Mouse (Mus musculus) thymus, postnatal 25 days (tissue): Measurements from ENCODE around the gene Bcl11b.

Experiments
- DNase-seq: peaks from one replicate; pipeline ENCODE4 v3.0.0; 2022

Gene Bcl11b

GRCm38 (mm10) chr12:107930611-107931350 lies 72.6 kb downstream of the Bcl11b start:
- DNase-seq, result peak; percentile 78

- no peak for DNase-seq
Observed at GRCm38 (mm10) chr12:107928905-107929304, 74.5 kb downstream of the Bcl11b start.

GRCm38 (mm10) chr12:107928464-107928901 lies 74.9 kb downstream of the Bcl11b start:
- no peak for DNase-seq

- DNase-seq, result peak; percentile 90
Observed at GRCm38 (mm10) chr12:107927961-107928431, 75.4 kb downstream of the Bcl11b start.

GRCm38 (mm10) chr12:107926074-107926855 lies 77.1 kb downstream of the Bcl11b start:
- peak; percentile 77 for DNase-seq

GRCm38 (mm10) chr12:107924696-107925095 lies 78.7 kb downstream of the Bcl11b start:
- DNase-seq, result no peak

- no peak for DNase-seq
Observed at GRCm38 (mm10) chr12:107923963-107924362, 79.4 kb downstream of the Bcl11b start.

GRCm38 (mm10) chr12:107922180-107922579 lies 81.2 kb downstream of the Bcl11b start:
- peak; percentile 20 for DNase-seq

- no peak for DNase-seq
Observed at GRCm38 (mm10) chr12:107921566-107921965, 81.8 kb downstream of the Bcl11b start.

GRCm38 (mm10) chr12:107921154-107921553 lies 82.2 kb downstream of the Bcl11b start:
- peak; percentile 62 for DNase-seq

- no peak for DNase-seq
Observed at GRCm38 (mm10) chr12:107920716-107921115, 82.7 kb downstream of the Bcl11b start.

GRCm38 (mm10) chr12:107920076-107920475 lies 83.3 kb downstream of the Bcl11b start:
- DNase-seq, result no peak

GRCm38 (mm10) chr12:107918779-107919178 lies 84.6 kb downstream of the Bcl11b start:
- peak; percentile 76 for DNase-seq

GRCm38 (mm10) chr12:107916008-107916407 lies 87.4 kb downstream of the Bcl11b start:
- peak; percentile 28 for DNase-seq

GRCm38 (mm10) chr12:107915396-107915795 lies 88.0 kb downstream of the Bcl11b start:
- DNase-seq, result no peak

GRCm38 (mm10) chr12:107908826-107909225 lies 94.6 kb downstream of the Bcl11b start:
- DNase-seq, result peak; percentile 48

GRCm38 (mm10) chr12:107905333-107905732 lies 98.1 kb downstream of the Bcl11b start:
- no peak for DNase-seq

GRCm38 (mm10) chr12:107904457-107904856 lies 98.9 kb downstream of the Bcl11b start:
- DNase-seq, result no peak

- no peak for DNase-seq
Observed at GRCm38 (mm10) chr12:107903949-107904348, 99.5 kb downstream of the Bcl11b start.

GRCm38 (mm10) chr12:107891449-107891848 lies 112.0 kb downstream of the Bcl11b start:
- no peak for DNase-seq

GRCm38 (mm10) chr12:107890326-107890725 lies 113.1 kb downstream of the Bcl11b start:
- DNase-seq, result no peak

- no peak for DNase-seq
Observed at GRCm38 (mm10) chr12:107889841-107890240, 113.6 kb downstream of the Bcl11b start.

- DNase-seq, result no peak
Observed at GRCm38 (mm10) chr12:107888646-107889045, 114.8 kb downstream of the Bcl11b start.

GRCm38 (mm10) chr12:107888049-107888448 lies 115.4 kb downstream of the Bcl11b start:
- DNase-seq, result no peak
